Mouse (Mus musculus) ES-Bruce4 (cell line): ENCODE measurements around the gene Pola1. TPM values are rescaled to one million over a fixed set of nuclear protein-coding genes. Genes with fewer than 3 reads are reported as not detected.
"Not testable (repeated sequence)": the region's sequence is repeated elsewhere in the genome, so short reads cannot be mapped to it uniquely, and the experiment has no call there.

Source experiments
- H3K27ac ChIP-seq: 2 replicates; pipeline ENCODE4 v1.5.1; 2012; ENCODE audit warnings: low read length, inconsistent platforms; ENCODE audit not compliant: insufficient read depth
- H3K27me3 ChIP-seq: 2 replicates; pipeline ENCODE4 v1.6.1; 2012; ENCODE audit warnings: mild to moderate bottlenecking, low read length, inconsistent platforms; ENCODE audit not compliant: control insufficient read depth, poor library complexity, insufficient read depth, severe bottlenecking
- H3K36me3 ChIP-seq: 2 replicates; pipeline ENCODE4 v1.6.1; 2012; ENCODE audit warnings: inconsistent platforms, mild to moderate bottlenecking, low read length, moderate library complexity; ENCODE audit not compliant: control insufficient read depth, poor library complexity, insufficient read depth, severe bottlenecking
- H3K4me1 ChIP-seq: one replicate; pipeline ENCODE4 v1.8.1; 2011; ENCODE audit warnings: low read length; ENCODE audit not compliant: control insufficient read depth, insufficient read depth
- H3K4me3 ChIP-seq: 2 replicates; pipeline ENCODE4 v1.5.1; 2011; ENCODE audit warnings: low read depth, mild to moderate bottlenecking, low read length
- H3K9ac ChIP-seq: 2 replicates; pipeline ENCODE4 v1.6.1; 2012; ENCODE audit warnings: low read depth, mild to moderate bottlenecking, inconsistent platforms; ENCODE audit not compliant: poor library complexity, severe bottlenecking
- H3K9me3 ChIP-seq: replicated peaks from 2 replicates; pipeline ENCODE4 v1.6.1; 2012; ENCODE audit warnings: mild to moderate bottlenecking, low read length, inconsistent platforms; ENCODE audit not compliant: control insufficient read depth, poor library complexity, insufficient read depth, severe bottlenecking
- CTCF ChIP-seq: IDR thresholded peaks from one replicate; pipeline ENCODE4 v1.8.1; 2011; ENCODE audit warnings: low read depth, low read length
- EP300 ChIP-seq: IDR thresholded peaks from 2 replicates; pipeline ENCODE4 v1.6.1; 2011; ENCODE audit warnings: low read depth, low read length; ENCODE audit not compliant: insufficient read depth
- POLR2A ChIP-seq: IDR thresholded peaks from one replicate; pipeline ENCODE4 v1.8.1; 2011; ENCODE audit warnings: low read length; ENCODE audit not compliant: insufficient read depth
- polyA plus RNA-seq: library from polyadenylated mRNA; stranded (reverse); fragments of >200 nt; gene quantifications from 2 replicates; pipeline ENCODE4 v1.2.4, GENCODE M21; 2011; ENCODE audit warnings: low read depth; ENCODE audit not compliant: missing spikeins, insufficient read depth, insufficient read length

The Pola1 gene
- polyA plus RNA-seq, 1 experiment: 46.8 TPM

- no peak overlapping the region for H3K9ac ChIP-seq
- H3K27me3 ChIP-seq: no peaks in the 10 kb centered on the region
- no peak overlapping the region for H3K27ac ChIP-seq
- no peak overlapping the region for H3K4me3 ChIP-seq
- H3K9me3 ChIP-seq: no peaks in the 10 kb centered on the region
- no peaks in the 10 kb centered on the region for H3K4me1 ChIP-seq
- TF ChIP-seq POLR2A (no peak), EP300 (no peak), CTCF (no peak)
- H3K36me3 ChIP-seq: no peaks in the 10 kb centered on the region
These were observed 92.2 kb downstream of the Pola1 start for GRCm38 (mm10) chrX:93539779-93540178.

GRCm38 (mm10) chrX:93502865-93503353, 129.0 kb downstream of the Pola1 start:
- no peaks in the 10 kb centered on the region for H3K36me3 ChIP-seq
- H3K4me3 ChIP-seq: no peak overlapping the region
- H3K9ac ChIP-seq: no peak overlapping the region
- H3K4me1 ChIP-seq: no peaks in the 10 kb centered on the region
- no peak for TF ChIP-seq EP300
- no peak for TF ChIP-seq CTCF
- TF ChIP-seq POLR2A: no peak
- H3K27ac ChIP-seq: no peak overlapping the region
- H3K27me3 ChIP-seq: no peaks in the 10 kb centered on the region
- no peaks in the 10 kb centered on the region for H3K9me3 ChIP-seq

- no peak overlapping the region for H3K9ac ChIP-seq
- no peaks in the 10 kb centered on the region for H3K27me3 ChIP-seq
- no peak overlapping the region for H3K4me3 ChIP-seq
- H3K4me1 ChIP-seq: no peaks in the 10 kb centered on the region
- H3K36me3 ChIP-seq: no peaks in the 10 kb centered on the region
- H3K9me3 ChIP-seq: no peaks in the 10 kb centered on the region
- TF ChIP-seq EP300 (no peak), CTCF (no peak), POLR2A (no peak)
- H3K27ac ChIP-seq: no peak overlapping the region
These were observed 134.4 kb downstream of the Pola1 start for GRCm38 (mm10) chrX:93497597-93497996.

- no peaks in the 10 kb centered on the region for H3K27me3 ChIP-seq
- no peak overlapping the region for H3K4me3 ChIP-seq
- H3K27ac ChIP-seq: no peak overlapping the region
- peaks cover 2% of the 10 kb centered on the region; the same call in 1 of the 2 replicates for H3K36me3 ChIP-seq
- no peak overlapping the region for H3K9ac ChIP-seq
- TF ChIP-seq EP300: no peak
- TF ChIP-seq CTCF: no peak
- no peak for TF ChIP-seq POLR2A
- no peaks in the 10 kb centered on the region for H3K9me3 ChIP-seq
- no peaks in the 10 kb centered on the region for H3K4me1 ChIP-seq
These were observed 166.2 kb downstream of the Pola1 start for GRCm38 (mm10) chrX:93465711-93466110.

GRCm38 (mm10) chrX:93429738-93430260, 202.2 kb downstream of the Pola1 start:
- H3K9ac ChIP-seq: no peak overlapping the region
- H3K9me3 ChIP-seq: no peaks in the 10 kb centered on the region
- no peak for TF ChIP-seq POLR2A
- TF ChIP-seq CTCF: no peak
- no peak for TF ChIP-seq EP300
- H3K36me3 ChIP-seq: no peaks in the 10 kb centered on the region
- H3K4me3 ChIP-seq: no peak overlapping the region
- no peaks in the 10 kb centered on the region for H3K4me1 ChIP-seq
- no peak overlapping the region for H3K27ac ChIP-seq
- no peaks in the 10 kb centered on the region for H3K27me3 ChIP-seq

- Histone ChIP-seq H3K27ac (no peak overlapping the region), H3K27me3 (no peaks in the 10 kb centered on the region), H3K9ac (no peak overlapping the region), H3K4me3 (no peak overlapping the region), H3K36me3 (no peaks in the 10 kb centered on the region), H3K9me3 (no peaks in the 10 kb centered on the region), H3K4me1 (no peaks in the 10 kb centered on the region)
- TF ChIP-seq POLR2A (no peak), CTCF (no peak), EP300 (no peak)
These were observed 202.8 kb downstream of the Pola1 start for GRCm38 (mm10) chrX:93428956-93429737.

- H3K9ac ChIP-seq: not testable (repeated sequence)
These were observed 231.1 kb downstream of the Pola1 start for GRCm38 (mm10) chrX:93400871-93401270.

More at GRCm38 (mm10) chrX:93400871-93401270, 231.1 kb downstream of the Pola1 start:
- not testable (repeated sequence) for H3K4me3 ChIP-seq, H3K4me1 ChIP-seq, H3K9me3 ChIP-seq, H3K27me3 ChIP-seq, H3K36me3 ChIP-seq, H3K27ac ChIP-seq
